Comparison of ENCODE assay signal across 9 mouse cellular contexts in the genomic region with DNA sequence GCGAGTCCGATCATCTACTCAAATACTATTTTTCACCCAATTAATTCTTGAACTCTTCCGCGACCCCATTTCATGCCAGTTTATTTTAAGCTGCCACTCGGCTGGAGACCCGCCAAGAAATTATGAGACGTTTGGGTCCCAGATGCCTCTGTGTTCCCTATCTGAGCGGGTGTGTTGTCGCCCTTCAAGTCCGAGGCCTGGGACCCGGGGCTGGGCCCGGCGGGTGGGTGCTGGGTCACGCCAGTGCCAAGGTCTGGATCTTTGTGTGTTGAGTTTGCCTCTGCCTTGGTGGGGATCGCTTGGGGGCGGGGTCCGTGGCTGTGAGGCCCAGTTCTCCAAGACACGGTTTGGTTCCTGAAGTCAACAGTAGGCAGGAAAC. TPM values are rescaled to one million over a fixed set of nuclear protein-coding genes. Genes with fewer than 3 reads are reported as not detected.
A peak's percentile ranks its signal among the peaks of the same experiment; 100 is the strongest.
DNase-seq lines count a peak whose midpoint lies in the region; ATAC-seq and TF ChIP-seq lines count a peak whose summit lies in the region.
"Had no signal": no experiment of that assay in that cellular context is flagged by ENCODE, and none has a peak within 500 bp of the region (broad histone marks: within the 10 kb centered on the region; RNA-seq: fewer than 3 reads in every experiment).

No protein-coding gene starts in this region.

- no peak for ATAC-seq in intestine, postnatal 0 days
- no peak for ATAC-seq in intestine, embryonic 16.5 days
- ATAC-seq in forebrain, embryonic 12.5 days (ENCODE audit: low FRiP score): no peak
- ATAC-seq in midbrain, embryonic 11.5 days (ENCODE audit: low FRiP score): no peak

- H3K4me2 ChIP-seq in intestine, postnatal 0 days (replicated peaks; ENCODE audit: low read depth): peak overlapping the region; percentile 27; the same call in 1 of the 2 replicates
- no peak overlapping the region for H3K4me2 ChIP-seq in intestine, embryonic 16.5 days (ENCODE audit: low read depth, low read length)
- H3K4me2 ChIP-seq in forebrain, embryonic 12.5 days: peak overlapping the region; percentile 60
- H3K4me2 ChIP-seq in midbrain, embryonic 11.5 days: peak overlapping the region; percentile 65

- H3K27me3 ChIP-seq in intestine, postnatal 0 days (replicated peaks; ENCODE audit: control insufficient read depth, insufficient read depth, low read length): peaks cover 88% of the 10 kb centered on the region
- peaks cover 84% of the 10 kb centered on the region for H3K27me3 ChIP-seq in intestine, embryonic 16.5 days (replicated peaks; ENCODE audit: control insufficient read depth, insufficient read depth, low read length)
- H3K27me3 ChIP-seq in forebrain, embryonic 12.5 days: peaks cover 99% of the 10 kb centered on the region
- peaks cover 92% of the 10 kb centered on the region for H3K27me3 ChIP-seq in midbrain, embryonic 11.5 days (ENCODE audit: control insufficient read depth, insufficient read depth, low read length)

- H3K4me1 ChIP-seq in intestine, postnatal 0 days (replicated peaks; ENCODE audit: control insufficient read depth, insufficient read depth, low read length): 0 out of 2 replicates have a peak, but pooled peaks cover 2% of the 10 kb centered on the region
- H3K4me1 ChIP-seq in intestine, embryonic 16.5 days (ENCODE audit: control insufficient read depth, insufficient read depth, low read length): peaks cover 18% of the 10 kb centered on the region
- H3K4me1 ChIP-seq in ES-E14 (ENCODE audit: control insufficient read depth in 2 of 2, insufficient read depth in 2 of 2, low read length in 2 of 2, poor library complexity in 1 of 2): peaks cover 0 to 17% of the 10 kb centered on the region in 2 experiments; a peak in 3 of 4 replicates
- H3K4me1 ChIP-seq in forebrain, embryonic 12.5 days: peaks cover 72% of the 10 kb centered on the region
- peaks cover 51% of the 10 kb centered on the region for H3K4me1 ChIP-seq in midbrain, embryonic 11.5 days (ENCODE audit: control insufficient read depth, insufficient read depth, low read length)

- no peak overlapping the region for H3K9ac ChIP-seq in intestine, postnatal 0 days (ENCODE audit: low read depth, low read length)
- H3K9ac ChIP-seq in intestine, embryonic 16.5 days (ENCODE audit: low read depth, low read length): no peak overlapping the region
- no peak overlapping the region for H3K9ac ChIP-seq in ES-E14 (ENCODE audit: insufficient read depth, low read depth, low read length, poor library complexity, severe bottlenecking)
- H3K9ac ChIP-seq in forebrain, embryonic 12.5 days: peak overlapping the region; percentile 68
- H3K9ac ChIP-seq in midbrain, embryonic 11.5 days (ENCODE audit: low read length): 0 out of 2 replicates have a peak overlapping the region, but pooled peaks have one; percentile 13

- 3% methylated on average over 18 of the region's 18 CpGs for WGBS in intestine, postnatal 0 days
- 4% methylated on average over 18 of the region's 18 CpGs for WGBS in intestine, embryonic 16.5 days
- under 1% methylated on average over 18 of the region's 18 CpGs for WGBS in forebrain, embryonic 12.5 days
- 2% methylated on average over 18 of the region's 18 CpGs for WGBS in midbrain, embryonic 11.5 days

- no peak for TF ChIP-seq CTCF in intestine, postnatal 0 days (IDR thresholded peaks at IDR 0.05; ENCODE audit: low read depth)

- 0 out of 2 replicates have a peak overlapping the region, but pooled peaks have one; percentile 12 for H3K4me3 ChIP-seq in intestine, postnatal 0 days (ENCODE audit: low read depth, low read length)
- H3K4me3 ChIP-seq in intestine, embryonic 16.5 days (ENCODE audit: low read length): no peak overlapping the region
- H3K4me3 ChIP-seq in ES-E14 (ENCODE audit: insufficient read depth in 1 of 2, low read depth in 1 of 2, low read length in 2 of 2, poor library complexity in 1 of 2, severe bottlenecking in 1 of 2): peak overlapping the region; percentile 5; a peak in 2 of 4 replicates
- peak overlapping the region; percentile 43 for H3K4me3 ChIP-seq in forebrain, embryonic 12.5 days (replicated peaks)
- H3K4me3 ChIP-seq in midbrain, embryonic 11.5 days (ENCODE audit: low read depth, low read length): peak overlapping the region; percentile 16

- no peak for DNase-seq in ES-E14 (ENCODE audit: low read depth, low spot score)
- DNase-seq in midbrain, embryonic 11.5 days (ENCODE audit: low spot score, missing footprints): peak; percentile 95
- DNase-seq in thymus, postnatal 4 days: no peak
- DNase-seq in frontal cortex, postnatal 14 days (ENCODE audit: low spot score in 2 of 2): no peak
- DNase-seq in right cerebral cortex, postnatal 25 days: no peak

- in situ Hi-C loops in ES-E14 (cut with MboI; ENCODE audit: low sequenced_read_pairs in 2 of 2, unreplicated experiment in 2 of 2): loop anchor here (5.0 to 25.0 kb wide), 6 partner anchors 92 to 978 kb away; partner anchors contain the start of genes Dlx2 (in 2 of the 2) and Sp5 (in 2 of the 2)

- H3K27ac ChIP-seq in intestine, postnatal 0 days (ENCODE audit: low read depth, low read length): no peak overlapping the region
- H3K27ac ChIP-seq in intestine, embryonic 16.5 days (ENCODE audit: low read length): no peak overlapping the region
- H3K27ac ChIP-seq in ES-E14 (ENCODE audit: insufficient read depth, low read depth, low read length, poor library complexity, severe bottlenecking): no peak overlapping the region
- peak overlapping the region; percentile 88 for H3K27ac ChIP-seq in forebrain, embryonic 12.5 days
- peak overlapping the region; percentile 37; the same call in 1 of the 2 replicates for H3K27ac ChIP-seq in midbrain, embryonic 11.5 days (ENCODE audit: low read depth, low read length)

- no peaks in the 10 kb centered on the region for H3K9me3 ChIP-seq in intestine, postnatal 0 days (ENCODE audit: control insufficient read depth)
- H3K9me3 ChIP-seq in intestine, embryonic 16.5 days (ENCODE audit: control insufficient read depth, low read length): no peaks in the 10 kb centered on the region
- no peaks in the 10 kb centered on the region for H3K9me3 ChIP-seq in ES-E14 (ENCODE audit: control insufficient read depth, insufficient read depth, low read depth, low read length)
- H3K9me3 ChIP-seq in forebrain, embryonic 12.5 days: no peaks in the 10 kb centered on the region
- H3K9me3 ChIP-seq in midbrain, embryonic 11.5 days (ENCODE audit: control insufficient read depth, low read length): no peaks in the 10 kb centered on the region

- H3K36me3 ChIP-seq in intestine, postnatal 0 days (ENCODE audit: control insufficient read depth, insufficient read depth): no peaks in the 10 kb centered on the region
- H3K36me3 ChIP-seq in intestine, embryonic 16.5 days (ENCODE audit: control insufficient read depth, insufficient read depth, low read length): no peaks in the 10 kb centered on the region
- H3K36me3 ChIP-seq in ES-E14 (ENCODE audit: control insufficient read depth, insufficient read depth, low read length, poor library complexity, severe bottlenecking): no peaks in the 10 kb centered on the region
- no peaks in the 10 kb centered on the region; the same call in 1 of the 2 replicates for H3K36me3 ChIP-seq in forebrain, embryonic 12.5 days (replicated peaks)
- H3K36me3 ChIP-seq in midbrain, embryonic 11.5 days (ENCODE audit: control insufficient read depth, insufficient read depth, low read length): no peaks in the 10 kb centered on the region

TF ChIP-seq in ES-E14, 5 proteins besides CTCF, POLR2A, EP300 and RAD21:
- TF ChIP-seq HCFC1 (IDR thresholded peaks at IDR 0.05; ENCODE audit: borderline replicate concordance, insufficient read depth, low read length) (no peak), ZC3H11A (IDR thresholded peaks at IDR 0.05; ENCODE audit: borderline replicate concordance, low read depth, low read length) (no peak), ZNF384 (IDR thresholded peaks at IDR 0.05; ENCODE audit: low read depth, low read length) (no peak), CHD2 (IDR thresholded peaks at IDR 0.05; ENCODE audit: low read depth, low read length) (no peak), MAFK (IDR thresholded peaks at IDR 0.05; ENCODE audit: insufficient read depth, low read depth, low read length) (no peak)

RNA-seq across cellular contexts. Expression of gene Gad1, which starts 13.7 kb away (rescaled TPM):
- 0.12 TPM in 1 of 2 replicates, not detected in the other for polyA plus RNA-seq in intestine, postnatal 0 days (2015; fragmentation: Nextera tagmentation; extraction: Ambion mirVana)
- polyA plus RNA-seq in intestine, embryonic 16.5 days (2015; fragmentation: Nextera tagmentation; extraction: Ambion mirVana): 0.15 and 0.18 TPM in 2 replicates
- total RNA-seq in ES-E14 (2012; rRNA removed): 1.0 and 3.1 TPM in 2 replicates
- polyA plus RNA-seq in forebrain, embryonic 12.5 days (2016; fragmentation: Nextera tagmentation; extraction: Ambion mirVana): 24.2 and 28.6 TPM in 2 replicates
- polyA plus RNA-seq in midbrain, embryonic 11.5 days (2014; fragmentation: Nextera tagmentation; extraction: Ambion mirVana): 12.8 and 14.5 TPM in 2 replicates

RNA-seq across cellular contexts. Expression of gene Erich2, which starts 58.0 kb away (rescaled TPM):
- polyA plus RNA-seq in intestine, postnatal 0 days (2015; fragmentation: Nextera tagmentation; extraction: Ambion mirVana): 0.94 and 1.3 TPM in 2 replicates
- polyA plus RNA-seq in intestine, embryonic 16.5 days (2015; fragmentation: Nextera tagmentation; extraction: Ambion mirVana): 0.42 and 0.78 TPM in 2 replicates
- total RNA-seq in ES-E14 (2012; rRNA removed): 0.26 TPM in 1 of 2 replicates, not detected in the other
- polyA plus RNA-seq in forebrain, embryonic 12.5 days (2016; fragmentation: Nextera tagmentation; extraction: Ambion mirVana): 1.3 and 1.4 TPM in 2 replicates
- 2.7 and 3.0 TPM in 2 replicates for polyA plus RNA-seq in midbrain, embryonic 11.5 days (2014; fragmentation: Nextera tagmentation; extraction: Ambion mirVana)
- total RNA-seq: gastrocnemius, adult 8-10 months had no signal

Comparison
In these comparisons a context has a peak if more than half of its experiments do, and no peak if none do; other contexts are left out.
1. H3K27ac ChIP-seq: peak in forebrain, embryonic 12.5 days (single experiment) and midbrain, embryonic 11.5 days (single experiment); none in intestine, postnatal 0 days (single experiment), intestine, embryonic 16.5 days (single experiment) and ES-E14 (single experiment).
2. H3K9ac ChIP-seq: peak in forebrain, embryonic 12.5 days (single experiment) and midbrain, embryonic 11.5 days (single experiment); none in intestine, postnatal 0 days (single experiment), intestine, embryonic 16.5 days (single experiment) and ES-E14 (single experiment).
3. RNA of gene Gad1, which starts 13.7 kb away (polyA plus RNA-seq): 24.2 to 28.6 TPM in forebrain, embryonic 12.5 days and 12.8 to 14.5 TPM in midbrain, embryonic 11.5 days; 0.15 to 0.18 TPM in intestine, embryonic 16.5 days and 0.12 TPM in intestine, postnatal 0 days; every median in the first group is over 10 times any median in the second.